Mouse (Mus musculus) embryonic facial prominence, embryonic 14.5 days (tissue): ENCODE data around the gene Cox20. TPM values are rescaled to one million over a fixed set of nuclear protein-coding genes. Genes with fewer than 3 reads are reported as not detected.
"Not testable (repeated sequence)": the region's sequence is repeated elsewhere in the genome, so short reads cannot be mapped to it uniquely, and the experiment has no call there.

ENCODE experiments used
- ATAC-seq: fragments of 200-750 bp; cut with Nextera tagmentation; 2 replicates; pipeline ENCODE4 v1.8.0; 2017; ENCODE audit warnings: low read depth, moderate number of reproducible peaks, moderate TSS enrichment
- DNase-seq: peaks from one replicate; pipeline ENCODE4 v3.0.0-alpha.2; 2015; ENCODE audit warnings: low spot score
- H3K27ac ChIP-seq: fragments of 300-500 bp; sonication (generic); replicated peaks from 2 replicates; pipeline ENCODE4 v1.5.1; 2014; ENCODE audit warnings: low read depth, mild to moderate bottlenecking, low read length, moderate library complexity
- H3K27me3 ChIP-seq: fragments of 300-500 bp; sonication (generic); replicated peaks from 2 replicates; pipeline ENCODE4 v1.6.1; 2014; ENCODE audit warnings: low read length; ENCODE audit not compliant: control insufficient read depth, insufficient read depth
- H3K36me3 ChIP-seq: fragments of 300-500 bp; sonication (generic); 2 replicates; pipeline ENCODE4 v1.6.1; 2014; ENCODE audit warnings: low read length, mixed read lengths; ENCODE audit not compliant: control insufficient read depth, insufficient read depth
- H3K4me1 ChIP-seq: fragments of 300-500 bp; sonication (generic); 2 replicates; pipeline ENCODE4 v1.6.1; 2014; ENCODE audit warnings: antibody characterized with exemption, low read length; ENCODE audit not compliant: control insufficient read depth, insufficient read depth
- H3K4me2 ChIP-seq: fragments of 300-500 bp; sonication (generic); 2 replicates; pipeline ENCODE4 v1.6.1; 2014; ENCODE audit warnings: low read depth, mild to moderate bottlenecking, low read length, moderate library complexity, mixed read lengths
- H3K4me3 ChIP-seq: fragments of 300-500 bp; sonication (generic); 2 replicates; pipeline ENCODE4 v1.5.1; 2014; ENCODE audit warnings: low read depth, mild to moderate bottlenecking, low read length
- H3K9ac ChIP-seq: fragments of 300-500 bp; sonication (generic); 2 replicates; pipeline ENCODE4 v1.6.1; 2014; ENCODE audit warnings: low read depth, mild to moderate bottlenecking, low read length, moderate library complexity, mixed read lengths
- H3K9me3 ChIP-seq: fragments of 300-500 bp; sonication (generic); 2 replicates; pipeline ENCODE4 v1.6.1; 2016; ENCODE audit warnings: low read length; ENCODE audit not compliant: control insufficient read depth
- WGBS: fragments of 180-500 bp; shearing (Covaris S2); extraction: QIAGEN DNeasy Blood & Tissue Kit; methylation state at CpG from one replicate; pipeline ENCODE4 v1.1.7; 2014; 5-methylcytosine and 5-hydroxymethylcytosine counted together
- polyA plus RNA-seq: library from polyadenylated mRNA; unstranded; fragments of >200 nt; fragmentation: Nextera tagmentation; extraction: Ambion mirVana; gene quantifications from 2 replicates; pipeline ENCODE4 v1.2.1, GENCODE M21; 2014

Cox20 gene
- polyA plus RNA-seq, 1 experiment from 2014 or later, result 125 TPM

DNA sequence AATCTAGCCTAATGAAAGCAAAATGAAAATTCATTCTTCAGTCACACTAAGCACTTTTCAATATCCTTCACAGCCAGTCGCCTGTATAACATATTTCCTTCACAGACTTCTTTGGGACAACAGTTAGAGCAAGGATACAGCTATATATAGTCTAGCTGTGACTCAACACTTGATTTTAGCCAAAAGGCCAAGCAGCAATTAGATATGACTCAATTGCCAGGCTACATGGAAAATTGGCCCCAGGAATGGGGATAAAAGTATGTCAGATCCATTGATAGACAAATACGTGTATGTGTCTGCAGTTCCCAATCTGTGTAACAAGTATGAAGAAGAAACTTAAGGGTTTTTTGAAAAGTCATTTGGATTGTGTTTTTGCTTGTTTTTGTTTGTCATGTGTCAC is 21.3 kb downstream of the Cox20 start:
- ATAC-seq (no peak), DNase-seq (no peak)
- Histone ChIP-seq H3K9ac (no peak overlapping the region), H3K4me2 (no peak overlapping the region), H3K27ac (no peak overlapping the region), H3K9me3 (no peaks in the 10 kb centered on the region), H3K36me3 (peaks cover 7% of the 10 kb centered on the region; the same call in 1 of the 2 replicates), H3K27me3 (no peaks in the 10 kb centered on the region), H3K4me3 (no peak overlapping the region), H3K4me1 (no peaks in the 10 kb centered on the region)
- 98% methylated on average over 2 of the region's 2 CpGs for WGBS

DNA sequence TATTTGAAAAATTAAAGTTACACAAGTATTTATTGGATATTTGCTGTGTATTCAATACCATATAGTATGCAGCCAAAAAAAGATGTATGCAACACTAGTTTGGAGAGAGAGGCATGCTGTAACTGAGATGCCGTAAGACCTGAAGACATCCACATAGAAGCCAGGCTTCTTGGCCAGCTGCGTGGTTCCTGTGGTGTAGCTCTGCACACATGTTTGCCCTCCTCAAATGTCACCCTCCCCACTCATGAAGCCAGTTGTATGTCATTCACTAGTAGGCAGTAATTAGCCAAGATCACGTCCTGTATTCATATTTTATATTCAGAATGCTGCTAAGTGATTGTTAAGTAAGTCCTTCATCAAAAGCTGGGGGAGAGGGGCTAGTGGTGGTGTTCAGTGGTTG is 22.5 kb downstream of the Cox20 start:
- H3K4me3 ChIP-seq, result no peak overlapping the region
- DNase-seq (no peak), ATAC-seq (no peak)
- H3K9ac ChIP-seq, result no peak overlapping the region
- H3K4me1 ChIP-seq, result no peaks in the 10 kb centered on the region
- H3K4me2 ChIP-seq, result no peak overlapping the region
- H3K9me3 ChIP-seq, result no peaks in the 10 kb centered on the region
- no peaks in the 10 kb centered on the region for H3K36me3 ChIP-seq
- no peak overlapping the region for H3K27ac ChIP-seq
- no peaks in the 10 kb centered on the region for H3K27me3 ChIP-seq
- 69% methylated on average over 3 of the region's 3 CpGs for WGBS

DNA sequence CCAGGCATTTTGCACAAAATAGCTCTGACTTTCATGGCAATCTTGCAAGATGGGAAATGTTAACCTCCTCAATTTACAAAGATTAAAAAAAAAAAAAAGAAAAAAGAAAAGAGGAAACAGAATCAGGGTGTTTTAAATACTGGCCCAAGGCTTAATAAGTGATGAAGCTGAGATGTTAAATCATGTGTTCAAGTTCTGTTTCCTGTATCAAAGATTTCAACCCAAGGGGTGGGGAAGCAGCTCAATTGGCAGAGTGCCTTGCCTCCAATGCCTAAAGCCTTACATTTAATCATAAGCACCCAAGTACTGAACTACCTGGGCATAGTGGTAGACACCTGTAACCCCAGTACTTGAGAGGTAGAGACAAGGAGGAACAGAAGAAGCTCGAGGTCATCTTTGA is 23.1 kb downstream of the Cox20 start:
- H3K9me3 ChIP-seq, result no peaks in the 10 kb centered on the region
- DNase-seq (no peak), ATAC-seq (no peak)
- H3K36me3 ChIP-seq, result no peaks in the 10 kb centered on the region
- H3K4me3 ChIP-seq, result no peak overlapping the region
- no peak overlapping the region for H3K4me2 ChIP-seq
- H3K27me3 ChIP-seq, result no peaks in the 10 kb centered on the region
- no peak overlapping the region for H3K9ac ChIP-seq
- H3K4me1 ChIP-seq, result no peaks in the 10 kb centered on the region
- WGBS, result 71% methylated on average over 1 of the region's 1 CpGs
- no peak overlapping the region for H3K27ac ChIP-seq

DNA sequence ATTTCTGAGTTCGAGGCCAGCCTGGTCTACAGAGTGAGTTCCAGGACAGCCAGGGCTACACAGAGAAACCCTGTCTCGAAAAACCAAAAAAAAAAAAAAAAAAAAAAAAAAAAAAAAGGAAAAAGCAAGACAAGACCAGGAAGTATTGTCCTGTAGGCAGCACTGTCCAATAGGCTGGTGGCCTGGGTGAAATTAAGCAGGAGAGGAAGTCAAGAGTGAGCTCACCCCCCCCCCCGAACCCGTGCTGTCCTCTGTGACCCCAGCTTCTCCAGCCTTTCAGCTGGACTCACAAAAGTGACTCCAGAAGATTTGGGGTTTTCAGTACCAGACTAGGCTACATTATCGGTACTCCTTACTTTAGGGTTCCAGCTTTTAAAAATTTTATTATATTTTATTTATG is 23.7 kb downstream of the Cox20 start:
- WGBS, result 65% methylated on average over 4 of the region's 5 CpGs
- Histone ChIP-seq H3K4me2 (no peak overlapping the region), H3K27ac (no peak overlapping the region), H3K9ac (no peak overlapping the region), H3K9me3 (no peaks in the 10 kb centered on the region), H3K36me3 (no peaks in the 10 kb centered on the region), H3K4me1 (no peaks in the 10 kb centered on the region), H3K4me3 (no peak overlapping the region), H3K27me3 (no peaks in the 10 kb centered on the region)
- ATAC-seq (no peak), DNase-seq (no peak)

DNA sequence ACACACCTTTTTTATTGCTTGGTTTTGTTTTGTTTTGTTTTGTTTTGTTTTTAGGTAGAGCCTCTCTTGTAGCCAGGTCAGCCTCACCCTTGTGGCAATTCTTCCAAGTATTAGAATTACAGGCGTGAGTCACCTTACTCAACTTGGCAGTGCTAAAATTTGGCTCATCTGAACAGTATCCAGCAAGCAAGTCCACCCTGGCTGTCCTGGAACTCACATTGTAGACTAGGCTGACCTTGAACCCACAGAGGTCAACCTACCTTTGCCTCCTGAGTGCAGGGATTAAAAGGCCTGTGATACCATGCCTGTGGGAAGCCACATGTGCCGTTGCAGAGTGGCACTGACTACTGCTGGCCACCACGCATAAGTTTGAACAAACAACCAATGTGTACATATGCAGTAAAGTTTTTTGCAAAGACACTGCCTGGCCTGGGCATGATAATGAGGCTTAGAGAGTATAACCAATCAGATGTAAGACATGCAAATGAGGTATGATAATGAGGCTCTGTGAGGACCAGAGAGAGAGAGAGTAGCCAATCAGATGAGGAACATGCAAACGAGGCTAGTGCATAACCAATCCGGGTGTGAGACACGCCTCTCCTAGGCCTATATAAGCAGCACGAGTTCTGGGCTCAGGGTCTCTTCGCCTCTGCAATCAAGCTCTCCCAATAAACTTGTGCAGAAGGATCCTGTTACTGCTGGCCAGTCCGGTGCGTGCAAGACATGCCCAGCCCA is 25.3 kb downstream of the Cox20 start:
- 87% methylated on average over 10 of the region's 10 CpGs for WGBS
- H3K4me3 ChIP-seq, H3K9ac ChIP-seq, ATAC-seq, H3K9me3 ChIP-seq, H3K27me3 ChIP-seq, H3K4me1 ChIP-seq, H3K36me3 ChIP-seq, DNase-seq, H3K4me2 ChIP-seq, H3K27ac ChIP-seq: not testable (repeated sequence)

DNA sequence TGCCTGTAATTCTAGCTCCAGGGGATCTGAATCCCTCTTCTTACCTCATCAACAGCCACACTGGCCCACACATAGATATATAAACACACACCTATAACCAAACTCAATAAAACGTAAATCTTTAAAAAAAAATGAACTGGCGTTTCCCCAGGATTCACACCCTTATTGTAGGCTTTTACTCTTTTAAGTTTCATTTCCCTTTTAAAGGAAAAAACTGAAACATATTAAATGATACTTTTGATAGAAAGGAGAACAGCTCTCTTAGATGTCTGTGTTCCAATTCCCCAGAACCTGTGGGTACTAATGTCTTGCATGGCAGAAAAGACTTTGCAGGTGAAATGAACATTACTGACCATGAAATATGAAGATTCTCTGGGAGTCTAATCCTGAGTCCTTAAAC is 31.9 kb downstream of the Cox20 start:
- Histone ChIP-seq H3K4me2 (no peak overlapping the region), H3K9ac (no peak overlapping the region), H3K4me3 (no peak overlapping the region), H3K27ac (no peak overlapping the region), H3K27me3 (no peaks in the 10 kb centered on the region), H3K9me3 (no peaks in the 10 kb centered on the region), H3K36me3 (no peaks in the 10 kb centered on the region), H3K4me1 (no peaks in the 10 kb centered on the region)
- WGBS, result 95% methylated on average over 2 of the region's 2 CpGs
- ATAC-seq, result no peak
- no peak for DNase-seq

DNA sequence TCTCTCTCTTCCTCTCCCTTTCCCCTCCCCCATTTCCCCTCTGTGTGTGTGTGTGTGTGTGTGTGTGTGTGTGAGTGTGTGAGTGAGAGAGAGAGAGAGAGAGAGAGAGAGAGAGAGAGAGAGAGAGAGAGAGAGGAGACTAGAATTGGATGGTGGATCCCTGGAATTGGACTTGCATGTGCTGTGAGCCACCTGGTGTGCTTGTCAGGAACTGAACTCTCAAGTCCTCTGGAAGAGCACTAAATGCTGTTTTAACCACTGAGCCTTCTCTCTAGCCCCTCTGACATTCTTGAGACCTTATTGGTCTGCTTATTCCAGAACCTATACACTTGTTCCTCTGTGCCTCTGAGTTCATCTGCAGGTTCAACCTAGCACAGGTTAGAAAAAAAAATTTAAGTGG is 32.7 kb downstream of the Cox20 start:
- Histone ChIP-seq H3K27me3 (no peaks in the 10 kb centered on the region), H3K4me3 (no peak overlapping the region), H3K36me3 (no peaks in the 10 kb centered on the region), H3K4me2 (no peak overlapping the region), H3K4me1 (no peaks in the 10 kb centered on the region), H3K9me3 (no peaks in the 10 kb centered on the region), H3K27ac (no peak overlapping the region), H3K9ac (no peak overlapping the region)
- ATAC-seq (no peak), DNase-seq (no peak)

DNA sequence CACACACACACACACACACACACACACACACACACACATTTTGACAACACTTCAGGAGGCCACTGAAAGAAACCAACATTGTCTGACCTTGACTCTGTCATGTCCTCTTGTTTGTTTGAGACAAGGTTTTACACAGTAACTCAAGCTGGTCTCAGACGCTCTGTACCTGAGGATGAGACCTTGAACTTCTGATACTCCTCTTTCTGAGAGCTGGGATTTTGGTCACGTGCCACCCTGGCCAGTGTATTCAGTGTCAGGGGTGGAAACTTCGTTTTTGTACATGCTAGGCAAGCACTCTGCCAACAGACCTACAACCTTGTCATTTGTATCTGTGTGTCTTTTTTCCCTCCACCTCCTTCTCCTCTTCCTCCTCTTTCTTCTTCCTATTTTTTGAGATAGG is 35.6 kb downstream of the Cox20 start:
- H3K36me3 ChIP-seq, result no peaks in the 10 kb centered on the region
- no peak for ATAC-seq
- WGBS, result 53% methylated on average over 3 of the region's 3 CpGs

More for the DNA sequence above, 35.6 kb downstream of the Cox20 start:
- no peak overlapping the region for H3K27ac ChIP-seq
- H3K4me3 ChIP-seq, result no peak overlapping the region
- no peaks in the 10 kb centered on the region for H3K4me1 ChIP-seq
- DNase-seq, result no peak
- H3K9ac ChIP-seq, result no peak overlapping the region
- no peak overlapping the region for H3K4me2 ChIP-seq
- H3K9me3 ChIP-seq, result no peaks in the 10 kb centered on the region
- no peaks in the 10 kb centered on the region for H3K27me3 ChIP-seq
